ENCODE assay signal across 13 mouse cellular contexts in the genomic region with DNA sequence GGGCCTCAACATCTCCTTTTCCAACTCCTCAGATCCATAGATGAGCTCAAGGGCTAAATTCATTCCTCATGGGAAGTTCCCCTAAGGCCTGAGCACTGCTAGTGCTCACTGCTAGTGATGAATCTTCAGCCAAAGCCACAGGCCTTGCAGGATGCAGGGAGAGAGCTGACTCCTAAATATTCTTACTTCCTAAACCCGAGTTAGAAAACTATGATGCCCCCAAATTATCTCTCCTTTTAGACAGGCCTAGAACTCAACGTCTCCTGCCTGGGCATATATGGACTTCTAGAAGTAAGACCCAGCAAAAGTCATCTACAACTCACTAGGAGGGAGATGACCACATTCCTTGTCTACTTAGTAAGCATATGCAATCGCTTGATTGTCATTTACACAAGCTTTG. TPM values are rescaled to one million over a fixed set of nuclear protein-coding genes. Genes with fewer than 3 reads are reported as not detected.
DNase-seq lines count a peak whose midpoint lies in the region; ATAC-seq and TF ChIP-seq lines count a peak whose summit lies in the region.
"Had no signal": no experiment of that assay in that cellular context is flagged by ENCODE, and none has a peak within 500 bp of the region (broad histone marks: within the 10 kb centered on the region; RNA-seq: fewer than 3 reads in every experiment).

No protein-coding gene starts in this region.

- in situ Hi-C loops in Patski (cut with MboI; ENCODE audit: low pct_unique_long_range_greater_than_20kb): no loop called here

- H3K4me1 ChIP-seq in kidney, adult 2 months (ENCODE audit: control insufficient read depth, insufficient read depth, low read length): peaks cover 3% of the 10 kb centered on the region; the same call in 1 of the 2 replicates
- H3K4me1 ChIP-seq in limb, embryonic 15.5 days: peaks cover 10% of the 10 kb centered on the region; the same call in 1 of the 2 replicates

- peak; percentile 23 for ATAC-seq in Patski
- ATAC-seq in limb, embryonic 15.5 days (ENCODE audit: insufficient number of reproducible peaks, low FRiP score, low TSS enrichment, low read depth): no peak
- ATAC-seq: forebrain, postnatal 0 days had no signal

- no peaks in the 10 kb centered on the region for H3K36me3 ChIP-seq in kidney, adult 2 months (ENCODE audit: control insufficient read depth, insufficient read depth, low read length)
- no peaks in the 10 kb centered on the region for H3K36me3 ChIP-seq in limb, embryonic 15.5 days

- H3K4me3 ChIP-seq in kidney, adult 2 months (ENCODE audit: insufficient read depth, low read depth, low read length): peak overlapping the region; percentile 12; the same call in 1 of the 2 replicates
- no peak overlapping the region for H3K4me3 ChIP-seq in limb, embryonic 15.5 days

- H3K9ac ChIP-seq in limb, embryonic 15.5 days: no peak overlapping the region
- H3K9ac ChIP-seq: forebrain, postnatal 0 days had no signal

- no peaks in the 10 kb centered on the region; the same call in 1 of the 2 replicates for H3K27me3 ChIP-seq in kidney, adult 2 months (replicated peaks; ENCODE audit: control insufficient read depth, insufficient read depth, low read length)
- H3K27me3 ChIP-seq in Patski: no peaks in the 10 kb centered on the region
- H3K27me3 ChIP-seq in limb, embryonic 15.5 days: no peaks in the 10 kb centered on the region

- no peak for TF ChIP-seq CTCF in kidney, adult 2 months (conservative IDR thresholded peaks at IDR 0.05; ENCODE audit: insufficient read depth, insufficient read length, low read depth, low read length)
- no peak for TF ChIP-seq CTCF in Patski (IDR thresholded peaks at IDR 0.05)

- POLR2A ChIA-PET in Patski (lab: Charles Lee): interaction anchor here (0.6 kb wide), 1 partner anchor 30 kb away, joined by 3 read pairs; no protein-coding TSS in a partner anchor

- H3K4me2 ChIP-seq in limb, embryonic 15.5 days: peak overlapping the region; percentile 12; the same call in 1 of the 2 replicates

- WGBS in kidney, adult 2 months: 59% methylated on average over 3 of the region's 3 CpGs
- 39% methylated on average over 3 of the region's 3 CpGs for WGBS in limb, embryonic 15.5 days

- DNase-seq in kidney, adult 2 months: no peak
- DNase-seq in kidney, postnatal 10 days: no peak
- DNase-seq in 3T3-L1 (ENCODE audit: low read depth, low spot score): peak; percentile 73
- no peak for DNase-seq in Patski (ENCODE audit: low read depth, low spot score)
- DNase-seq in right cerebral cortex, adult 2 months (ENCODE audit: low spot score in 2 of 2): no peak
- DNase-seq in ovary, postnatal 36 days (ENCODE audit: low spot score): no peak
- DNase-seq: adrenal gland, adult 8-10 months; cerebellum, adult 11 months; embryo, embryonic 11 days; forebrain, postnatal 0 days; right cerebral cortex, adult 18-20 months had no signal

- peak overlapping the region; percentile 9; the same call in 1 of the 2 replicates for H3K27ac ChIP-seq in kidney, adult 2 months (ENCODE audit: insufficient read depth, low read depth, low read length)
- H3K27ac ChIP-seq in limb, embryonic 15.5 days: no peak overlapping the region

- TF ChIP-seq POLR2A in kidney, adult 2 months (IDR thresholded peaks at IDR 0.05; ENCODE audit: low read depth, low read length): no peak

- H3K9me3 ChIP-seq in limb, embryonic 15.5 days: no peaks in the 10 kb centered on the region

- CTCF ChIA-PET in Patski (lab: Charles Lee): interaction anchor here (0.8 to 1.8 kb wide), 5 partner anchors 10 to 74 kb away, joined by 3 to 5 read pairs (median 4); no protein-coding TSS in a partner anchor

RNA-seq across cellular contexts. Expression of a gene that starts 2.6 kb away (rescaled TPM):
- 2.9 and 3.7 TPM in 2 replicates for polyA plus RNA-seq in kidney, adult 2 months (2012; rRNA removed)
- polyA plus RNA-seq in Patski (2021): 7.6 TPM
- 2.0 and 2.7 TPM in 2 replicates for polyA plus RNA-seq in limb, embryonic 15.5 days (2015; fragmentation: Nextera tagmentation; extraction: Ambion mirVana)

RNA-seq across cellular contexts. Expression of a gene that starts 36.4 kb away (rescaled TPM):
- not detected in 2 replicates for polyA plus RNA-seq in kidney, adult 2 months (2012; rRNA removed)
- polyA plus RNA-seq in Patski (2021): not detected
- not detected in 2 replicates for polyA plus RNA-seq in limb, embryonic 15.5 days (2015; fragmentation: Nextera tagmentation; extraction: Ambion mirVana)
- polyA plus RNA-seq: forebrain, postnatal 0 days; large intestine, adult 2 months had no signal

RNA-seq across cellular contexts. Expression of a gene that starts 56.7 kb away (rescaled TPM):
- polyA plus RNA-seq in kidney, adult 2 months (2012; rRNA removed): 60.7 and 73.0 TPM in 2 replicates
- 53.7 TPM for polyA plus RNA-seq in Patski (2021)
- 32.8 and 33.0 TPM in 2 replicates for polyA plus RNA-seq in limb, embryonic 15.5 days (2015; fragmentation: Nextera tagmentation; extraction: Ambion mirVana)

RNA-seq across cellular contexts. Expression of a gene that starts 57.1 kb away (rescaled TPM):
- polyA plus RNA-seq in kidney, adult 2 months (2012; rRNA removed): 0.56 and 1.0 TPM in 2 replicates
- 15.4 TPM for polyA plus RNA-seq in Patski (2021)
- 20.3 and 21.9 TPM in 2 replicates for polyA plus RNA-seq in limb, embryonic 15.5 days (2015; fragmentation: Nextera tagmentation; extraction: Ambion mirVana)
